Mouse (Mus musculus) erythroblast, embryonic 14.5 days (primary cell): ENCODE results near the gene Epo. TPM values are rescaled to one million over a fixed set of nuclear protein-coding genes. Genes with fewer than 3 reads are reported as not detected.

Experiments used
- H3K27me3 ChIP-seq: 2 replicates; pipeline ENCODE4 v1.6.1; 2012; ENCODE audit warnings: inconsistent platforms; ENCODE audit not compliant: control insufficient read depth
- H3K36me3 ChIP-seq: 2 replicates; pipeline ENCODE4 v1.6.1; 2012; ENCODE audit warnings: mild to moderate bottlenecking, inconsistent platforms; ENCODE audit not compliant: control insufficient read depth
- H3K4me1 ChIP-seq: 2 replicates; pipeline ENCODE4 v1.6.1; 2012; ENCODE audit warnings: inconsistent platforms; ENCODE audit not compliant: control insufficient read depth
- H3K4me3 ChIP-seq: replicated peaks from 2 replicates; pipeline ENCODE3; 2012; ENCODE audit warnings: moderate library complexity, mild to moderate bottlenecking, inconsistent platforms
- H3K9me3 ChIP-seq: 2 replicates; pipeline ENCODE4 v1.6.1; 2012; ENCODE audit warnings: low read length, inconsistent platforms, mixed read lengths; ENCODE audit not compliant: control insufficient read depth
- GATA1 ChIP-seq: IDR thresholded peaks from 2 replicates; pipeline ENCODE4 v1.6.1; 2012; ENCODE audit warnings: low read length, inconsistent platforms, mixed read lengths
- TAL1 ChIP-seq: IDR thresholded peaks from 3 replicates; pipeline ENCODE4 v1.6.1; 2012; ENCODE audit warnings: low read length, inconsistent platforms, mixed read lengths
- polyA plus RNA-seq: library from polyadenylated mRNA; stranded (reverse); fragments of >175 nt; gene quantifications from 2 replicates; pipeline ENCODE4 v1.2.3, GENCODE M21; 2012

The Epo gene
- polyA plus RNA-seq, 1 experiment: not detected

GRCm38 (mm10) chr5:137549840-137550239, 16.8 kb upstream of the Epo start:
- no peak overlapping the region for H3K4me3 ChIP-seq
- H3K4me1 ChIP-seq: peaks cover 6% of the 10 kb centered on the region
- H3K36me3 ChIP-seq: no peaks in the 10 kb centered on the region
- TF ChIP-seq TAL1: no peak
- TF ChIP-seq GATA1: no peak
- H3K27me3 ChIP-seq: peaks cover 46% of the 10 kb centered on the region
- H3K9me3 ChIP-seq: no peaks in the 10 kb centered on the region

GRCm38 (mm10) chr5:137545596-137545995, 12.6 kb upstream of the Epo start:
- Histone ChIP-seq H3K4me3 (no peak overlapping the region), H3K36me3 (no peaks in the 10 kb centered on the region), H3K4me1 (no peaks in the 10 kb centered on the region), H3K9me3 (no peaks in the 10 kb centered on the region), H3K27me3 (peaks cover 17% of the 10 kb centered on the region)
- TF ChIP-seq GATA1 (no peak), TAL1 (no peak)

- Histone ChIP-seq H3K36me3 (no peaks in the 10 kb centered on the region), H3K27me3 (peaks cover 15% of the 10 kb centered on the region), H3K4me1 (no peaks in the 10 kb centered on the region), H3K9me3 (no peaks in the 10 kb centered on the region), H3K4me3 (no peak overlapping the region)
- TF ChIP-seq TAL1 (no peak), GATA1 (no peak)
These were observed 11.9 kb upstream of the Epo start for GRCm38 (mm10) chr5:137544926-137545325.

GRCm38 (mm10) chr5:137541768-137542540, 8.9 kb upstream of the Epo start:
- Histone ChIP-seq H3K36me3 (no peaks in the 10 kb centered on the region), H3K27me3 (peaks cover 23% of the 10 kb centered on the region), H3K4me3 (no peak overlapping the region), H3K4me1 (no peaks in the 10 kb centered on the region), H3K9me3 (no peaks in the 10 kb centered on the region)
- TF ChIP-seq TAL1 (no peak), GATA1 (no peak)

- no peaks in the 10 kb centered on the region for H3K9me3 ChIP-seq
- TF ChIP-seq GATA1 (no peak), TAL1 (no peak)
- H3K27me3 ChIP-seq: peaks cover 28% of the 10 kb centered on the region
- H3K4me1 ChIP-seq: no peaks in the 10 kb centered on the region
- no peak overlapping the region for H3K4me3 ChIP-seq
- no peaks in the 10 kb centered on the region for H3K36me3 ChIP-seq
These were observed 7.9 kb upstream of the Epo start for GRCm38 (mm10) chr5:137540991-137541390.

GRCm38 (mm10) chr5:137539291-137539801, 6.3 kb upstream of the Epo start:
- Histone ChIP-seq H3K36me3 (no peaks in the 10 kb centered on the region), H3K4me1 (no peaks in the 10 kb centered on the region; the same call in 1 of the 2 replicates), H3K9me3 (no peaks in the 10 kb centered on the region), H3K27me3 (peaks cover 20% of the 10 kb centered on the region), H3K4me3 (no peak overlapping the region)
- TF ChIP-seq GATA1 (no peak), TAL1 (no peak)

- Histone ChIP-seq H3K27me3 (peaks cover 20% of the 10 kb centered on the region), H3K4me1 (peaks cover 11% of the 10 kb centered on the region)
- TF ChIP-seq GATA1 (no peak), TAL1 (no peak)
These were observed 4.4 kb upstream of the Epo start for GRCm38 (mm10) chr5:137537461-137537860.

GRCm38 (mm10) chr5:137535318-137535717, 2.3 kb upstream of the Epo start:
- Histone ChIP-seq H3K9me3 (no peaks in the 10 kb centered on the region), H3K36me3 (peaks cover 5% of the 10 kb centered on the region), H3K27me3 (peaks cover 20% of the 10 kb centered on the region), H3K4me3 (no peak overlapping the region), H3K4me1 (peaks cover 33% of the 10 kb centered on the region)
- no peak for TF ChIP-seq GATA1
- no peak for TF ChIP-seq TAL1

More at GRCm38 (mm10) chr5:137537461-137537860, 4.4 kb upstream of the Epo start:
- Histone ChIP-seq H3K36me3 (no peaks in the 10 kb centered on the region), H3K9me3 (no peaks in the 10 kb centered on the region), H3K4me3 (no peak overlapping the region)

GRCm38 (mm10) chr5:137534762-137535161, 1.7 kb upstream of the Epo start:
- peaks cover 38% of the 10 kb centered on the region for H3K4me1 ChIP-seq
- H3K4me3 ChIP-seq: no peak overlapping the region

More at GRCm38 (mm10) chr5:137534762-137535161, 1.7 kb upstream of the Epo start:
- no peaks in the 10 kb centered on the region for H3K9me3 ChIP-seq
- H3K27me3 ChIP-seq: peaks cover 20% of the 10 kb centered on the region
- no peak for TF ChIP-seq GATA1
- TF ChIP-seq TAL1: no peak
- peaks cover 11% of the 10 kb centered on the region for H3K36me3 ChIP-seq
